Mouse (Mus musculus): ENCODE data around the gene Map4k5. TPM values are rescaled to one million over a fixed set of nuclear protein-coding genes. Genes with fewer than 3 reads are reported as not detected.

Map4k5 gene
- polyA plus RNA-seq (2014; fragmentation: Nextera tagmentation; extraction: Ambion mirVana): 42.3 and 43.5 TPM in 2 replicates

DNA sequence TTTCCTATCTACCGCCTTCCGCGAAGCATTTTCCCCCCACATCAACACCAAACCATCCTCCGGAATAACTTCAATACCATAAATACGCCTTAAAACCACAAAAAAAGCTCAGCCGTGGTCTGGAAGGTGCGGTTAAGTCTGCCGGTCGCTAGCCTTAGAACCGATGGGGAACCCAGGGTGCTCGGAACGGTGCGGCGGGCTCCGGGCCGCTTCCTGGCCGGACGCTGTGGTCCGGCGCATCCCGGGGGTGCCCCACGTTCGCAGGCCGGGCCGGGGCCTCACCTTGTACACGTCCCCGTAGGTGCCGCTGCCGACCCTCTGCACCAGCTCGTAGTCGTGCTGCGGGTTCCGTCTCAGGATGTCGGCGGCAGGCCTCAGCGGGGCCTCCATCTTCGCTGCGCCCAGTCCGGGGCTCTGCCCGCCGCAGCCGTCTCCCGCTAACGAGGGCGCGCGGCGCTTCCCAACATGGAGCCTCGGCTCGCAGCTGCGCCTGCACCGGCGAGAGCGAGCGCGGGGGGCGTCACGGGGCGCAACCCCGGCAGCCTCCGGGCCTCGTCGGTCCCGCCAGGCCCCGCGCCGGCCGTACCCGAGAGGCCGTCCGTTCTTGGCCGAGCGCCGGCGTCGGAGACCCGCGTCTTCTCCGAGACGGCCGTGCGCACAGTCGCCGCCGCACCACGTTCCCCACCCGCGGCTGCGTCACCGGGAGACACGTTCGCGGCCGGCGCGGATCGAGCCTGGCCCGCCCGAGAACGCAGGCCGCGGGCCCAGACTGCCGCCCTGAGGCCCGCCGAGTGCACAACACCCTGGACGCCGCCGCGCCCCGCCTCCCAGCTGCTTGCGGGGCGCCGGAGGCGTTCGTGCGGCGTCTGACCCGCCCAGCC lies at the start of gene Map4k5, which contains the start of gene Atl1:
TSS of gene Map4k5 (minus strand) at position 830 of the 881 bp plus-strand sequence.
TSS of gene Atl1 (plus strand) at position 244 of the 881 bp plus-strand sequence.
- peak within 1 kb of the TSS; percentile 60 for H3K4me2 ChIP-seq (ENCODE audit: low read depth)
- H3K9me3 ChIP-seq (ENCODE audit: control insufficient read depth, low read length): no peaks in the 10 kb centered on the region
- no peaks in the 10 kb centered on the region for H3K27me3 ChIP-seq (ENCODE audit: control insufficient read depth, insufficient read depth, low read length)
- H3K4me1 ChIP-seq (ENCODE audit: control insufficient read depth, insufficient read depth, low read length): peaks cover 13% of the 10 kb centered on the region
- H3K27ac ChIP-seq (ENCODE audit: low read depth, low read length): peak within 1 kb of the TSS; percentile 94
- H3K4me3 ChIP-seq (ENCODE audit: low read depth, low read length): peak within 1 kb of the TSS; percentile 87
- no peaks in the 10 kb centered on the region for H3K36me3 ChIP-seq (ENCODE audit: control insufficient read depth, insufficient read depth, low read length)
- peak within 1 kb of the TSS; percentile 97 for H3K9ac ChIP-seq (ENCODE audit: low read length)
- WGBS: under 1% methylated on average over 103 of the region's 118 CpGs
- DNase-seq (ENCODE audit: low spot score) (peak; percentile 93), ATAC-seq (ENCODE audit: insufficient read depth, low FRiP score, low TSS enrichment) (peak; percentile 93)

DNA sequence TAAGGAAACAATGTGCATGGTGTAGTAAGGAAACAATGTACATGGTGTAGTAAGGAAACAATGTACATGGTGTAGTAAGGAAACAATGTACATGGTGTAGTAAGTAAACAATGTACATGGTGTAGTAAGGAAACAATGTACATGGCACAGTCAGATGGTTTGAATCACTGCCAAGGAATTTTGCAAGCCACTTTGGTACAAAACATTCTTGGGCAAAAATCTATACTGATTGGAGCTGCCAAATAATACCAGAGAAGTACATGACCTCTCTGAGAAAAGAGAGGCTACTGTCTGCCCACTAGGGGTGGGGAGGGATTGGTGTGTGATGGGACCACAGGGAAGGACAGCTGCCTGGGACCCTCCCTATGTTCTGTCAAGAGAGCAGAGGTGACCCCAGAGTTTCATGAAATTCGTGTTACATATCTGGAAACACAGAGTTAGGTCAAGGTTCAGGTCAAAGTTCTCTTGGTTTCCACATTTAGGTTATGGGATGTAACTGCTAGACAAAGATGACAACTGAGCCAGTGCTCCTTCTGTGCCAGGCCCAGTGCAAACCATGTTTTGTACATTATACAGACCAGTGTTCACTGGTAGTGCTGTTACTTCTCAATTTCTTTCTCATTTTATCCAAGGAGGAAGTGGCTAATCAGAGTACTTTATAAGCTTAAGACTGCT lies 48.8 kb upstream of the Map4k5 start:
- Histone ChIP-seq H3K4me2 (ENCODE audit: low read depth) (no peak overlapping the region), H3K36me3 (ENCODE audit: control insufficient read depth, insufficient read depth, low read length) (no peaks in the 10 kb centered on the region), H3K9me3 (ENCODE audit: control insufficient read depth, low read length) (no peaks in the 10 kb centered on the region), H3K4me3 (ENCODE audit: low read depth, low read length) (no peak overlapping the region), H3K27ac (ENCODE audit: low read depth, low read length) (no peak overlapping the region), H3K4me1 (ENCODE audit: control insufficient read depth, insufficient read depth, low read length) (no peaks in the 10 kb centered on the region), H3K9ac (ENCODE audit: low read length) (no peak overlapping the region), H3K27me3 (ENCODE audit: control insufficient read depth, insufficient read depth, low read length) (no peaks in the 10 kb centered on the region)
- DNase-seq (ENCODE audit: low spot score) (no peak), ATAC-seq (ENCODE audit: insufficient read depth, low FRiP score, low TSS enrichment) (no peak)
- WGBS: 62% methylated on average over 1 of the region's 1 CpGs

DNA sequence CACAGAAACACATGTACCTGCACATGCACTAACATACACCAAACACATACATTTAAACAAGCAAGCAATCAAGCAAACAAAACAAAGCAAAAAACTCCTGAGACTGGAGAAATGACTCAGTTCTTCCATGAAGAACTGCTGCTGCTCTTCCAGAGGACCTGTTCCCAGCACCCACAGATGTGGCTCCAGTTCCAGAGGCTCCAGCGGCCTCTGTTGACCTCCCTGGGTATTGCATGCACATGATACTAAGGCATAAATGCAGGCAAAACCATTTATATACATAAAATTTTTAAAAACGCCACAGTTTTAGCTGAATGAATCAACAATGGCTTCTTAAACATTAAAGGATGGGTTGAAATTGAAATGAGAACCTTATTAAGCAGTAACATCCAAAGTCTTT lies 46.3 kb upstream of the Map4k5 start:
- Histone ChIP-seq H3K9ac (ENCODE audit: low read length) (no peak overlapping the region), H3K36me3 (ENCODE audit: control insufficient read depth, insufficient read depth, low read length) (no peaks in the 10 kb centered on the region), H3K4me2 (ENCODE audit: low read depth) (no peak overlapping the region), H3K9me3 (ENCODE audit: control insufficient read depth, low read length) (no peaks in the 10 kb centered on the region), H3K4me1 (ENCODE audit: control insufficient read depth, insufficient read depth, low read length) (no peaks in the 10 kb centered on the region), H3K27me3 (ENCODE audit: control insufficient read depth, insufficient read depth, low read length) (no peaks in the 10 kb centered on the region), H3K4me3 (ENCODE audit: low read depth, low read length) (no peak overlapping the region), H3K27ac (ENCODE audit: low read depth, low read length) (no peak overlapping the region)
- ATAC-seq (ENCODE audit: insufficient read depth, low FRiP score, low TSS enrichment) (no peak), DNase-seq (ENCODE audit: low spot score) (no peak)
- WGBS: 60% methylated on average over 2 of the region's 2 CpGs

DNA sequence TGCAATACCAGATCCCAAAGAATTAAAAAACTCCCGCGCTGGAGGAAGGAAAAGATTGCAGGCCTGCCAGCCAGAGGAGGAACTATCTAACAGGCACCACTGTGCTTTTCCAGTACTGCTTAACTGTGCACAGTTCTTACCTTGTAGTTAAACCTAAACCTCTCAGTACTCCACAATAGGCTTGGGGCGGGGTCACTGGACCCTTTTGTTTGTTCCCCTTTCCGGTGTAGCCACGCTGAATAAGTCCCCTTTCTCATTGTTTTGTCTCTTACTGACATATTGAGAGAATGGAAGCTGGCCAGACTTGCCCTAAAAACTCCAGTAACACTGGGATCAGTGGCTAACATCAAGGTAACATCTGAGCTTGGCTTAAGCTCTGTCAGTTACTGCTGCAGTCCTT lies 44.7 kb upstream of the Map4k5 start:
- DNase-seq (ENCODE audit: low spot score) (no peak), ATAC-seq (ENCODE audit: insufficient read depth, low FRiP score, low TSS enrichment) (no peak)
- Histone ChIP-seq H3K27me3 (ENCODE audit: control insufficient read depth, insufficient read depth, low read length) (no peaks in the 10 kb centered on the region), H3K27ac (ENCODE audit: low read depth, low read length) (no peak overlapping the region), H3K4me1 (ENCODE audit: control insufficient read depth, insufficient read depth, low read length) (no peaks in the 10 kb centered on the region), H3K4me2 (ENCODE audit: low read depth) (no peak overlapping the region), H3K4me3 (ENCODE audit: low read depth, low read length) (no peak overlapping the region), H3K9ac (ENCODE audit: low read length) (no peak overlapping the region), H3K9me3 (ENCODE audit: control insufficient read depth, low read length) (no peaks in the 10 kb centered on the region), H3K36me3 (ENCODE audit: control insufficient read depth, insufficient read depth, low read length) (no peaks in the 10 kb centered on the region)
- 74% methylated on average over 5 of the region's 5 CpGs for whole genome bisulfite sequencing

DNA sequence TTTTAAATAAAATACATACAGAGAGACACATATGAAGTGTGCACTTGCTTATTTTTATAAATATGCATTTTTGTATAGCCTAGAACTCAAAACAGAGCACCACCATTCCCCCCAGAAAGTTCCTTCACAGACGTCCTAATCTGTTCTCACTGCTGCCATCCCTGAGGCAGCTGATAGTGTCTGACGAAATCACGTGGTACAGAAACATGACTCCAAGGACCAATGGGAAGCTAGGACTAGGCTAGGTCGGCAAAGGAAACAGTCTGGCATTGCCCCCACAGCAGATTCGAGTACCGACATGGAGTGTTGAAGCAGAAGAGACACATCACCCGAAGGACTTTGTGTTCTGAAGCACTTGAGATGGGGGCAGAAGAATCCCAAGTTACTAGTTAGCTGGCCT lies 33.7 kb upstream of the Map4k5 start:
- Histone ChIP-seq H3K36me3 (ENCODE audit: control insufficient read depth, insufficient read depth, low read length) (no peaks in the 10 kb centered on the region), H3K9ac (ENCODE audit: low read length) (no peak overlapping the region), H3K4me2 (ENCODE audit: low read depth) (no peak overlapping the region), H3K27ac (ENCODE audit: low read depth, low read length) (no peak overlapping the region), H3K4me3 (ENCODE audit: low read depth, low read length) (no peak overlapping the region), H3K4me1 (ENCODE audit: control insufficient read depth, insufficient read depth, low read length) (no peaks in the 10 kb centered on the region), H3K9me3 (ENCODE audit: control insufficient read depth, low read length) (no peaks in the 10 kb centered on the region), H3K27me3 (ENCODE audit: control insufficient read depth, insufficient read depth, low read length) (no peaks in the 10 kb centered on the region)
- DNase-seq (ENCODE audit: low spot score): no peak
- WGBS: 58% methylated on average over 7 of the region's 7 CpGs
- no peak for ATAC-seq (ENCODE audit: insufficient read depth, low FRiP score, low TSS enrichment)

DNA sequence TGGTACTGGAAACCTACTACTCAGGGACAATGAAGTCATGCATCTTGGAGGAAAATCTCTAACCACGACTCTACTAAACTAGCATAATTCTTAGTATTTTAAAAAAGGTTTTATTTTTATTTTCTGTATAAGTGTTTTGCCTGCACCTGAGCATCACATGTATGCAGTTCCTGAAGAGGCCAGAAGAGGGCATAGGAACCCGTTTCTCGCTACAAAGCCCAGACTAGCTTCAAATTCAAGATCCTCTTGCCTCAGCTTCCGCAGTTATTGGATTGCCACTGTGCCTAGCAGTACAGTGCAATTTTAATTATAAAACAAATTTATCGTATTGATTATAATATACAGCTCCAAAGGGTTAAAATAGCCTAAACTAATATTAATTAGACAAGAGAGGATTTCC lies 31.0 kb upstream of the Map4k5 start:
- H3K36me3 ChIP-seq (ENCODE audit: control insufficient read depth, insufficient read depth, low read length): no peaks in the 10 kb centered on the region
- H3K9ac ChIP-seq (ENCODE audit: low read length): no peak overlapping the region
- no peaks in the 10 kb centered on the region for H3K4me1 ChIP-seq (ENCODE audit: control insufficient read depth, insufficient read depth, low read length)
- DNase-seq (ENCODE audit: low spot score): peak; percentile 26
- ATAC-seq (ENCODE audit: insufficient read depth, low FRiP score, low TSS enrichment): no peak
- no peaks in the 10 kb centered on the region for H3K27me3 ChIP-seq (ENCODE audit: control insufficient read depth, insufficient read depth, low read length)
- H3K4me3 ChIP-seq (ENCODE audit: low read depth, low read length): no peak overlapping the region
- no peaks in the 10 kb centered on the region for H3K9me3 ChIP-seq (ENCODE audit: control insufficient read depth, low read length)
- H3K4me2 ChIP-seq (ENCODE audit: low read depth): no peak overlapping the region
- 14% methylated on average over 5 of the region's 5 CpGs for WGBS
- no peak overlapping the region for H3K27ac ChIP-seq (ENCODE audit: low read depth, low read length)

DNA sequence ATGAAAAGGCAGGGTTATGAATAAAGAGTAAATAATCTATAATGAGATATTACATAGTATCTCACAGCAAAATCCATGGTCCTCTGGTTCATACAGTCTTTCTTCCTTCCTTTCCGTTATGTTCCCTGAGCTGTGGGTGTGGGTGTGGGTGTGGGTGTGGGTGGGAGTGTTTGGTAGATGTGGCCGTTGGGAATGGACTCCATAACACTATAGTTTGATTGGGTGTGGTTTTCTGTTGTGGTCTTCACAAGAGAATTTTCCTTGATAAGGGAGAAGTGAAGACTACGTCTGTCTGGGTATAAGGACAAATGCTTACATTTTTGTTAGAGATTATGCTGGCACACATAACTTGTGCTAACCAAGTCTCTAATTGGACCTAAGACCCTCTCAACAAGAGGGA lies 30.6 kb upstream of the Map4k5 start:
- WGBS: 66% methylated on average over 3 of the region's 3 CpGs
- no peak for ATAC-seq (ENCODE audit: insufficient read depth, low FRiP score, low TSS enrichment)

DNA sequence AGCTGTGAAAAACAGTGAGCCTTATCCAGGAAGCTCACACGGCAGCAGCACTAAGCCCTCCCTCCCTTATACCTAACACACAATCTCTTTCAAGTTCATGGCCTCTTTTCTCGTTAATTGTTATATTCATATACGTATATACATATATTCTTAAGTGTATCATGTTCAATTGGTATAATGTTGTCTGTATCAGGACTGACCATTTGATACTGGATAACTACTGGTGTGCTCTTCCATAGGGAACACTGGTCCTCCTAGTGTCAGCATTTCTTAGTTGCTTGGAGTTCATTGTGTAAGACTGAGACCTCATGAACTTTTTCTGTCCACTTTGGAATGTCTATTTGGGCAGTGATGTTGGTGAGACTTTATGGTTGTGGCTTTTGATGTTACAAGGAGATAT lies 30.1 kb upstream of the Map4k5 start:
- no peak for DNase-seq (ENCODE audit: low spot score)
- Histone ChIP-seq H3K36me3 (ENCODE audit: control insufficient read depth, insufficient read depth, low read length) (no peaks in the 10 kb centered on the region), H3K4me3 (ENCODE audit: low read depth, low read length) (no peak overlapping the region), H3K9ac (ENCODE audit: low read length) (no peak overlapping the region), H3K4me1 (ENCODE audit: control insufficient read depth, insufficient read depth, low read length) (no peaks in the 10 kb centered on the region), H3K27ac (ENCODE audit: low read depth, low read length) (no peak overlapping the region), H3K4me2 (ENCODE audit: low read depth) (no peak overlapping the region), H3K27me3 (ENCODE audit: control insufficient read depth, insufficient read depth, low read length) (no peaks in the 10 kb centered on the region), H3K9me3 (ENCODE audit: control insufficient read depth, low read length) (no peaks in the 10 kb centered on the region)
- 84% methylated on average over 3 of the region's 3 CpGs for WGBS
- no peak for ATAC-seq (ENCODE audit: insufficient read depth, low FRiP score, low TSS enrichment)

More for the DNA sequence above, 30.6 kb upstream of the Map4k5 start:
- Histone ChIP-seq H3K27ac (ENCODE audit: low read depth, low read length) (no peak overlapping the region), H3K27me3 (ENCODE audit: control insufficient read depth, insufficient read depth, low read length) (no peaks in the 10 kb centered on the region), H3K9me3 (ENCODE audit: control insufficient read depth, low read length) (no peaks in the 10 kb centered on the region), H3K4me2 (ENCODE audit: low read depth) (no peak overlapping the region), H3K9ac (ENCODE audit: low read length) (no peak overlapping the region), H3K4me3 (ENCODE audit: low read depth, low read length) (no peak overlapping the region), H3K4me1 (ENCODE audit: control insufficient read depth, insufficient read depth, low read length) (no peaks in the 10 kb centered on the region), H3K36me3 (ENCODE audit: control insufficient read depth, insufficient read depth, low read length) (no peaks in the 10 kb centered on the region)
- DNase-seq (ENCODE audit: low spot score): no peak
